Mouse (Mus musculus): ENCODE measurements around the gene Shd. TPM values are rescaled to one million over a fixed set of nuclear protein-coding genes. Genes with fewer than 3 reads are reported as not detected.

Gene Shd
- total RNA-seq, 2 experiments from 2014 or later, result 0.72 to 0.87 TPM

GRCm38 (mm10) chr17:55958584-55958886 lies 11.7 kb upstream of the Shd start:
- no peak for DNase-seq
- intact Hi-C loops (cut with DNase I), result loop anchor here (5.0 kb wide), 3 partner anchors 49 to 256 kb away; partner anchors contain the start of genes Mpnd, Sh3gl1 and Stap2

- intact Hi-C loops (cut with DNase I), result loop anchor here (5.0 kb wide), 3 partner anchors 48 to 257 kb away; partner anchors contain the start of genes Mpnd, Sh3gl1 and Stap2
Measured at GRCm38 (mm10) chr17:55958918-55959728, 11.1 kb upstream of the Shd start, which contains the start of gene Yju2. Gene Yju2, plus strand, starts transcription at chr17:55959099.

GRCm38 (mm10) chr17:55959946-55960740 lies 10.1 kb upstream of the Shd start:
- intact Hi-C loops (cut with DNase I), result loop anchor here (5.0 kb wide), 3 partner anchors 47 to 258 kb away; partner anchors contain the start of genes Mpnd, Sh3gl1 and Stap2
- no peak for DNase-seq

More at GRCm38 (mm10) chr17:55958918-55959728, 11.1 kb upstream of the Shd start, which contains the start of gene Yju2:
- DNase-seq, result peak; percentile 93 to 95

GRCm38 (mm10) chr17:55960791-55961190 lies 9.5 kb upstream of the Shd start:
- no peak for DNase-seq

GRCm38 (mm10) chr17:55961631-55962030 lies 8.6 kb upstream of the Shd start:
- DNase-seq, result peak in 1 of 2 experiments; percentile 1
- intact Hi-C loops (cut with DNase I), result no loop called here

More at GRCm38 (mm10) chr17:55960791-55961190, 9.5 kb upstream of the Shd start:
- intact Hi-C loops (cut with DNase I), result no loop called here

GRCm38 (mm10) chr17:55963171-55963570 lies 7.1 kb upstream of the Shd start:
- peak in 1 of 2 experiments; percentile 2 for DNase-seq
- intact Hi-C loops (cut with DNase I), result no loop called here

- intact Hi-C loops (cut with DNase I), result no loop called here
Measured at GRCm38 (mm10) chr17:55964496-55964895, 5.8 kb upstream of the Shd start.

GRCm38 (mm10) chr17:55964996-55965395 lies 5.3 kb upstream of the Shd start:
- intact Hi-C loops (cut with DNase I), result no loop called here
- DNase-seq, result no peak

More at GRCm38 (mm10) chr17:55964496-55964895, 5.8 kb upstream of the Shd start:
- DNase-seq, result no peak

- DNase-seq, result no peak
- intact Hi-C loops (cut with DNase I), result no loop called here
Measured at GRCm38 (mm10) chr17:55967186-55967585, 3.1 kb upstream of the Shd start.

GRCm38 (mm10) chr17:55968210-55968609 lies 2.1 kb upstream of the Shd start:
- intact Hi-C loops (cut with DNase I), result no loop called here
- DNase-seq, result peak in 1 of 2 experiments; percentile 31

- DNase-seq, result no peak
- intact Hi-C loops (cut with DNase I), result no loop called here
Measured at GRCm38 (mm10) chr17:55969560-55969959, 707 bp upstream of the Shd start.

- DNase-seq, result no peak
- intact Hi-C loops (cut with DNase I), result no loop called here
Measured at GRCm38 (mm10) chr17:55971453-55971852, 1.2 kb downstream of the Shd start.

- DNase-seq, result peak; percentile 74 to 83
- intact Hi-C loops (cut with DNase I), result loop anchor here (1.0 kb wide), 1 partner anchor 34 kb away; no protein-coding TSS in a partner anchor
Measured at GRCm38 (mm10) chr17:55976255-55976862, 6.1 kb downstream of the Shd start.

GRCm38 (mm10) chr17:55977301-55977700 lies 7.0 kb downstream of the Shd start:
- no peak for DNase-seq
- intact Hi-C loops (cut with DNase I), result no loop called here

- DNase-seq, result peak; percentile 23 to 44
- intact Hi-C loops (cut with DNase I), result no loop called here
Measured at GRCm38 (mm10) chr17:55986030-55986961, 16.0 kb downstream of the Shd start, which contains the start of gene Fsd1. Gene Fsd1, plus strand, starts transcription at chr17:55986509.

- no peak for DNase-seq
- intact Hi-C loops (cut with DNase I), result no loop called here
Measured at GRCm38 (mm10) chr17:55990278-55990898, 20.1 kb downstream of the Shd start.

GRCm38 (mm10) chr17:55996007-55996406 lies 25.7 kb downstream of the Shd start:
- DNase-seq, result peak in 1 of 2 experiments; percentile 29
- intact Hi-C loops (cut with DNase I), result no loop called here

- DNase-seq, result no peak
- intact Hi-C loops (cut with DNase I), result no loop called here
Measured at GRCm38 (mm10) chr17:55999794-56000499, 29.7 kb downstream of the Shd start.

Data from heart, postnatal 36 days (tissue).